Mouse (Mus musculus): ENCODE results near the gene Shroom3. TPM values are rescaled to one million over a fixed set of nuclear protein-coding genes. Genes with fewer than 3 reads are reported as not detected.

Shroom3 gene
- polyA plus RNA-seq, 1 experiment from 2014 or later: 12.9 TPM

GRCm38 (mm10) chr5:93000060-93000459, 316.8 kb downstream of the Shroom3 start:
- H3K27ac ChIP-seq (ENCODE audit: low read depth): peak overlapping the region; percentile 93
- no peak for ATAC-seq (replicated peaks; ENCODE audit: low FRiP score, low TSS enrichment, low read depth)
- H3K4me3 ChIP-seq (ENCODE audit: low read depth, low read length): no peak overlapping the region
- DNase-seq (ENCODE audit: low spot score): no peak
- no peak overlapping the region; the same call in 1 of the 2 replicates for H3K4me2 ChIP-seq (ENCODE audit: low read length)
- no peaks in the 10 kb centered on the region for H3K9me3 ChIP-seq (ENCODE audit: control insufficient read depth, low read length)
- H3K36me3 ChIP-seq (ENCODE audit: control insufficient read depth, insufficient read depth, low read length): no peaks in the 10 kb centered on the region
- H3K27me3 ChIP-seq (replicated peaks; ENCODE audit: control insufficient read depth, insufficient read depth, low read length): no peaks in the 10 kb centered on the region
- WGBS: 58% methylated on average over 6 of the region's 6 CpGs
- H3K9ac ChIP-seq (ENCODE audit: low read length): no peak overlapping the region
- H3K4me1 ChIP-seq (replicated peaks; ENCODE audit: control insufficient read depth, insufficient read depth, low read length): peaks cover 42% of the 10 kb centered on the region

- H3K4me3 ChIP-seq (ENCODE audit: low read depth, low read length): no peak overlapping the region
- H3K4me1 ChIP-seq (replicated peaks; ENCODE audit: control insufficient read depth, insufficient read depth, low read length): peaks cover 52% of the 10 kb centered on the region
- peak overlapping the region; percentile 18 for H3K4me2 ChIP-seq (ENCODE audit: low read length)
- no peaks in the 10 kb centered on the region for H3K27me3 ChIP-seq (replicated peaks; ENCODE audit: control insufficient read depth, insufficient read depth, low read length)
- H3K36me3 ChIP-seq (ENCODE audit: control insufficient read depth, insufficient read depth, low read length): no peaks in the 10 kb centered on the region
- WGBS: 21% methylated on average over 17 of the region's 17 CpGs
- DNase-seq (ENCODE audit: low spot score) (no peak), ATAC-seq (replicated peaks; ENCODE audit: low FRiP score, low TSS enrichment, low read depth) (no peak)
- H3K9ac ChIP-seq (ENCODE audit: low read length): peak overlapping the region; percentile 20; the same call in 1 of the 2 replicates
- no peaks in the 10 kb centered on the region for H3K9me3 ChIP-seq (ENCODE audit: control insufficient read depth, low read length)
- H3K27ac ChIP-seq (ENCODE audit: low read depth): peak overlapping the region; percentile 93
These were observed 317.8 kb downstream of the Shroom3 start for GRCm38 (mm10) chr5:93000774-93001757.

- ATAC-seq (replicated peaks; ENCODE audit: low FRiP score, low TSS enrichment, low read depth) (no peak), DNase-seq (ENCODE audit: low spot score) (no peak)
- 94% methylated on average over 2 of the region's 2 CpGs for WGBS
- Histone ChIP-seq H3K9ac (ENCODE audit: low read length) (no peak overlapping the region), H3K4me1 (replicated peaks; ENCODE audit: control insufficient read depth, insufficient read depth, low read length) (peaks cover 42% of the 10 kb centered on the region), H3K27ac (ENCODE audit: low read depth) (no peak overlapping the region), H3K36me3 (ENCODE audit: control insufficient read depth, insufficient read depth, low read length) (no peaks in the 10 kb centered on the region), H3K27me3 (replicated peaks; ENCODE audit: control insufficient read depth, insufficient read depth, low read length) (no peaks in the 10 kb centered on the region), H3K4me3 (ENCODE audit: low read depth, low read length) (no peak overlapping the region), H3K4me2 (ENCODE audit: low read length) (no peak overlapping the region), H3K9me3 (ENCODE audit: control insufficient read depth, low read length) (no peaks in the 10 kb centered on the region)
These were observed 319.4 kb downstream of the Shroom3 start for GRCm38 (mm10) chr5:93002615-93003014.

- DNase-seq (ENCODE audit: low spot score) (peak; percentile 69), ATAC-seq (replicated peaks; ENCODE audit: low FRiP score, low TSS enrichment, low read depth) (peak; percentile 40; the same call in 1 of the 2 replicates)
- H3K4me3 ChIP-seq (ENCODE audit: low read depth, low read length): peak overlapping the region; percentile 16; the same call in 1 of the 2 replicates
- H3K9ac ChIP-seq (ENCODE audit: low read length): peak overlapping the region; percentile 25; the same call in 1 of the 2 replicates
- H3K27me3 ChIP-seq (replicated peaks; ENCODE audit: control insufficient read depth, insufficient read depth, low read length): no peaks in the 10 kb centered on the region
- peak overlapping the region; percentile 45 for H3K4me2 ChIP-seq (ENCODE audit: low read length)
- H3K4me1 ChIP-seq (replicated peaks; ENCODE audit: control insufficient read depth, insufficient read depth, low read length): peaks cover 25% of the 10 kb centered on the region
- WGBS: 6% methylated on average over 20 of the region's 20 CpGs
- no peaks in the 10 kb centered on the region for H3K9me3 ChIP-seq (ENCODE audit: control insufficient read depth, low read length)
- no peaks in the 10 kb centered on the region for H3K36me3 ChIP-seq (ENCODE audit: control insufficient read depth, insufficient read depth, low read length)
- H3K27ac ChIP-seq (ENCODE audit: low read depth): peak overlapping the region; percentile 48
These were observed 322.1 kb downstream of the Shroom3 start for GRCm38 (mm10) chr5:93005229-93005814.

GRCm38 (mm10) chr5:93005815-93006341, 322.6 kb downstream of the Shroom3 start:
- peak; percentile 41; the same call in 1 of the 2 replicates for ATAC-seq (replicated peaks; ENCODE audit: low FRiP score, low TSS enrichment, low read depth)
- Histone ChIP-seq H3K4me1 (replicated peaks; ENCODE audit: control insufficient read depth, insufficient read depth, low read length) (peaks cover 19% of the 10 kb centered on the region), H3K36me3 (ENCODE audit: control insufficient read depth, insufficient read depth, low read length) (no peaks in the 10 kb centered on the region), H3K27me3 (replicated peaks; ENCODE audit: control insufficient read depth, insufficient read depth, low read length) (no peaks in the 10 kb centered on the region), H3K4me3 (ENCODE audit: low read depth, low read length) (peak overlapping the region; percentile 16; the same call in 1 of the 2 replicates), H3K4me2 (ENCODE audit: low read length) (peak overlapping the region; percentile 45), H3K27ac (ENCODE audit: low read depth) (peak overlapping the region; percentile 48), H3K9me3 (ENCODE audit: control insufficient read depth, low read length) (no peaks in the 10 kb centered on the region), H3K9ac (ENCODE audit: low read length) (peak overlapping the region; percentile 25; the same call in 1 of the 2 replicates)
- peak; percentile 63 for DNase-seq (ENCODE audit: low spot score)
- WGBS: 48% methylated on average over 14 of the region's 14 CpGs

GRCm38 (mm10) chr5:93008256-93008655, 325.0 kb downstream of the Shroom3 start:
- ATAC-seq (replicated peaks; ENCODE audit: low FRiP score, low TSS enrichment, low read depth) (no peak), DNase-seq (ENCODE audit: low spot score) (no peak)
- H3K4me3 ChIP-seq (ENCODE audit: low read depth, low read length): no peak overlapping the region
- H3K4me2 ChIP-seq (ENCODE audit: low read length): no peak overlapping the region
- no peak overlapping the region for H3K9ac ChIP-seq (ENCODE audit: low read length)
- no peaks in the 10 kb centered on the region for H3K27me3 ChIP-seq (replicated peaks; ENCODE audit: control insufficient read depth, insufficient read depth, low read length)
- peaks cover 13% of the 10 kb centered on the region for H3K4me1 ChIP-seq (replicated peaks; ENCODE audit: control insufficient read depth, insufficient read depth, low read length)
- H3K9me3 ChIP-seq (ENCODE audit: control insufficient read depth, low read length): no peaks in the 10 kb centered on the region
- WGBS: 83% methylated on average over 9 of the region's 9 CpGs
- no peak overlapping the region for H3K27ac ChIP-seq (ENCODE audit: low read depth)
- no peaks in the 10 kb centered on the region for H3K36me3 ChIP-seq (ENCODE audit: control insufficient read depth, insufficient read depth, low read length)

MicroRNA genes within 50 kb of the gene (microRNA counts, 519-probe panel; counts per million panel counts)
- 2,343 counts per million, percentile 21 among the panel's probes with 10 or more counts for microRNA mmu-miR-1961

Small RNA genes lying within 50 kb of the gene (microRNA-seq; reads per million reads assigned to microRNA genes)
- gene Mir1961: not detected

Other genes with a start within 250 kb of the Shroom3 start
- gene Nup54, start 248.2 kb upstream of the Shroom3 start, polyA plus RNA-seq (2014; fragmentation: Nextera tagmentation; extraction: Ambion mirVana): 57.2 and 62.6 TPM in 2 replicates
- 11.1 and 11.8 TPM in 2 replicates for gene Scarb2, start 176.6 kb upstream of the Shroom3 start, polyA plus RNA-seq (2014; fragmentation: Nextera tagmentation; extraction: Ambion mirVana)
- gene Fam47e, start 128.4 kb upstream of the Shroom3 start, polyA plus RNA-seq (2014; fragmentation: Nextera tagmentation; extraction: Ambion mirVana): not detected in 2 replicates
- gene Stbd1, start 80.4 kb upstream of the Shroom3 start, polyA plus RNA-seq (2014; fragmentation: Nextera tagmentation; extraction: Ambion mirVana): 34.6 and 36.5 TPM in 2 replicates
- 1.3 and 1.8 TPM in 2 replicates for gene Ccdc158, start 8.2 kb upstream of the Shroom3 start, polyA plus RNA-seq (2014; fragmentation: Nextera tagmentation; extraction: Ambion mirVana)

Data from intestine, embryonic 14.5 days (tissue).